Mouse (Mus musculus) gastrocnemius, adult 8-10 months (tissue): Measurements from ENCODE around the gene Wdr95. TPM values are rescaled to one million over a fixed set of nuclear protein-coding genes. Genes with fewer than 3 reads are reported as not detected.

Experiments
- DNase-seq, 2 experiments: peaks; one replicate each; pipeline ENCODE4 v3.0.0; 2022; ENCODE audit warnings: low spot score in 2 of 2
- total RNA-seq, 4 experiments: library from RNA; stranded (reverse); gene quantifications; 2 replicates each; pipeline ENCODE4 v1.2.4; 2022

Gene Wdr95
- total RNA-seq, result not detected

- DNase-seq, result peak in 1 of 2 experiments; percentile 38
These were observed at the start of gene Wdr95 for GRCm38 (mm10) chr5:149527999-149528729. Wdr95 (plus strand) TSS chr5:149528679.

GRCm38 (mm10) chr5:149481920-149482319, 46.6 kb upstream of the Wdr95 start:
- DNase-seq, result no peak

- DNase-seq, result no peak
These were observed 45.0 kb upstream of the Wdr95 start for GRCm38 (mm10) chr5:149483321-149484052.

- no peak for DNase-seq
These were observed 44.2 kb upstream of the Wdr95 start for GRCm38 (mm10) chr5:149484270-149484669.

- DNase-seq, result no peak
These were observed 43.0 kb upstream of the Wdr95 start for GRCm38 (mm10) chr5:149485447-149485846.

- DNase-seq, result no peak
These were observed 40.0 kb upstream of the Wdr95 start for GRCm38 (mm10) chr5:149488360-149489021.

GRCm38 (mm10) chr5:149489136-149489535, 39.3 kb upstream of the Wdr95 start:
- DNase-seq, result no peak

- no peak for DNase-seq
These were observed 38.2 kb upstream of the Wdr95 start for GRCm38 (mm10) chr5:149490275-149490674.

GRCm38 (mm10) chr5:149495655-149496054, 32.8 kb upstream of the Wdr95 start:
- no peak for DNase-seq

- DNase-seq, result no peak
These were observed 31.9 kb upstream of the Wdr95 start for GRCm38 (mm10) chr5:149496401-149497066.

- DNase-seq, result no peak
These were observed 28.5 kb upstream of the Wdr95 start for GRCm38 (mm10) chr5:149499936-149500335.

- DNase-seq, result no peak
These were observed 24.9 kb upstream of the Wdr95 start for GRCm38 (mm10) chr5:149503423-149504175.

GRCm38 (mm10) chr5:149504985-149505384, 23.5 kb upstream of the Wdr95 start:
- DNase-seq, result no peak

- no peak for DNase-seq
These were observed 22.4 kb upstream of the Wdr95 start for GRCm38 (mm10) chr5:149506033-149506432.

GRCm38 (mm10) chr5:149508094-149509029, 20.1 kb upstream of the Wdr95 start:
- DNase-seq, result no peak

GRCm38 (mm10) chr5:149510323-149510722, 18.2 kb upstream of the Wdr95 start:
- no peak for DNase-seq

GRCm38 (mm10) chr5:149512695-149513094, 15.8 kb upstream of the Wdr95 start:
- DNase-seq, result no peak

- no peak for DNase-seq
These were observed 14.9 kb upstream of the Wdr95 start for GRCm38 (mm10) chr5:149513438-149514086.

GRCm38 (mm10) chr5:149514087-149514671, 14.3 kb upstream of the Wdr95 start:
- DNase-seq, result no peak
